Mouse (Mus musculus): ENCODE measurements at regions not wholly inside any gene's neighbourhood (a gene's known extent, or its start where the extent isn't known, plus 50 kb on each side); places are given as distances from the start of the nearest gene placed in this dataset.

DNA sequence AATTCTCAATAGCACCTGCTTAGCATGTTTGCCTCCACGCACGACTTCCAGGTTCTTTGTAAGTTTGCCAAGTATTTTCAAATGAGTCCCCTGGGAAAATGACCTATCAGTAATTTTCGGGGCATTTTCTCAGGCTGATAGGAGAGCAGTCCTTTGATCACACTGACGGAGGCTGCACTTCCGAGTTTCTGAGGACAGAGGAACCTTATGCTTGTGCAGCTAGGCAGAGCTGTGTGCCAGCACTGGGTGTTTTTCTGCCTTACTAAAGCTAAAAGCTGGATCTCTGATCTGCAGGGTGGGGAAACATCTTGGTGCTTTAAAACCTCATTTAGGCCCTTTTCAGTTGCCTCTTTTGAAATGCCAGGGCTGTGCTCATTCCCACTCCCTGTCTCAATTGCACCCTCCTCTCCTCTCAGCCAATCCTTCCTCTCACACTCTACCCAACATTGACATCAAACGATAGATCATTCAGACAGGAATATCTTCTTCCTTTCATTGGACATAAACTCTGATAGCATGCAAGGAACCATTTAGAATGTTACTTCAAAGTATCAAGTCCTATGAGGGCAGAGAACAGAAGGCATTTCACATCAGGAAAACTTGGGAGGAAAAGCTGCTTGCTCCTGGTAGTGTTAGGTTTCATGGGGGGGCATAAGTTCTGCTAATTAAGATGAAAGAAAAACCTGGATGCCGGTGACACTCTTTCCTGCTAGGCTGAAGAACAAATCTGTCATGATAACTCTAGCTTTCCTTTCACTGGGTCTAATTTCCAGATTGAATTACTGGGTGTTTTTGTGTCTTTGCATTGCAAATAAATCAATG lies 95.3 kb downstream of the Lurap1l start:
- no peak for DNase-seq (ENCODE audit: low spot score)

DNA sequence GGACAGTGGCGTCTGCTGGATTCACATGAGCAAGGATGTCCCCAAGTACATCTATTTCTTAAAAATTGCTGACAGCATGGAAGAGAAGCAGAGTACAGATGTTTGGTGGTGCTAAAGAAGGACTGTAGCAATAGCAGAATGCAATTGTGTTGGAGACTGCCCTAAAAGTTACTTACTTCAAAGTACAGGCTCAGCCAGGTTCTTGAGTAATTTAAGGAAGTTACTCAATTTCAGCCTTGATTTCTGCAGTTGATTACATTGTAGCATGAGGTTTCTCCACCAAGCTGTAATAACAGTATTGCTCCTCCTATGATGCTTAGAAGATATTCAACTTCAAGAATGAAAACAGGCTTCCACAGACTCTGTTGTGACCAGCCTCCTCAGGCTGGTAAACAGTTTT lies 96.1 kb downstream of the Lurap1l start:
- DNase-seq (ENCODE audit: low spot score), result no peak

DNA sequence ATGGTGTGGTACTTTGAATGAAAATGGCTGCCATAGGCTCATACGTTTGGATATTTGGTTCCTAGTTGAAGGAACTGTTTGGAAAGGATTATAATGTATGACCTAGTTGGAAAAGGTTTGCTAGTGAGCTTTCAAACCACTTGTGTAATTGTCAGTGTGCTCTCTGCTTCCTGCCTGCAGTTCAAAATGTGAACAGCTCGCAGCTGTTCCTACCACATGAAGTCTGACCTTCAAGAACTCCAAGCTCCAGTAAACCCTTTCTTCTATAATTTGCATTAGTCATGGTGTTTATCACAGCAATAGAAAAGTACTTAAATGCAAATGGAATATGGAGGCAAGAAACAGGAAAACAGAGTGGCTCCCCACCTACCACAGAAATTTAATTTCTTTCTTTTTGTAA lies 111.4 kb downstream of the Lurap1l start:
- DNase-seq (ENCODE audit: low spot score), result no peak

DNA sequence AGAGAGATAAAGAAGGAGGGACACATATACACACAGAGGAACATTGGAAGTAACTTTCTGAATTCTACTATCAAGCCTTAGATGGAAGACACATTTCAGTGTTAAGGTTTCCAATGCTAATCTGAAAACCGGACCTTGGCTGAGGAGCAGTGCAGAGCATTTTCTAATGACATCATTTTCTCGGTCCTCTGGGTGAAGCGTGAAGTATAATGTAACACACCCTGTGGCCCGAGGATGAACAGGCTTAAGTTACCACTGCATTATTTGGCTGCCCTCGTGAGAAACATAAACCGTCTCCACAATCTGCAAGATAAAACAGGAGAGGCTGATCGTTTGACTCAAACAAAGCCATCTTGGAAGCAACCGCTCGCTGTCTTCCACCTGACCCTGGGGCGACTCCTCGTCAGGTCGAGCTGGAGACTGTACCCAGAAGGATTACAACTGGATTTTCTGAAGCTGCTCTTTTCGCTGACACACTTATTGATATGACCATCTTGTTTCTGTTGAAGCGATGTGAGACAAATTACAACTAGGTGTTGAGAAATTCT lies 113.1 kb downstream of the Lurap1l start:
- DNase-seq (ENCODE audit: low spot score), result no peak

DNA sequence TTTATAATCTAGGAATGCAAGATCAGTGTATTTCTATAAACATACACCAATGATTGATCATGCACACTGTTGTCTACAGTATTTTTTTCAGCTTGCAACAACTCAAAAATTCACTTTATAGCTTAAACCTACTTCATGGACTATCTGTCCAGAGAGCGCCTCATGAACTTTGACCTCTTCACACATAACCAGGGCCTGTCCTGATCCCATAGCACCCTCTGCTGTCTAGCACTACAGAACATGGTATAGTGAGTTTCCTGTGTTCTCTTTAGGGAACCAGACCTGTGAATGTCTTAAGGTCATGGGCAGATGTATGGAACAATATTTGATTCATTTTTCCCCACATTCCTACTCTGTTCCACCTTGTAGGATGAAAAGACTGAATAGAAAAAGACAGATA lies 117.1 kb downstream of the Lurap1l start:
- no peak for DNase-seq (ENCODE audit: low spot score)

DNA sequence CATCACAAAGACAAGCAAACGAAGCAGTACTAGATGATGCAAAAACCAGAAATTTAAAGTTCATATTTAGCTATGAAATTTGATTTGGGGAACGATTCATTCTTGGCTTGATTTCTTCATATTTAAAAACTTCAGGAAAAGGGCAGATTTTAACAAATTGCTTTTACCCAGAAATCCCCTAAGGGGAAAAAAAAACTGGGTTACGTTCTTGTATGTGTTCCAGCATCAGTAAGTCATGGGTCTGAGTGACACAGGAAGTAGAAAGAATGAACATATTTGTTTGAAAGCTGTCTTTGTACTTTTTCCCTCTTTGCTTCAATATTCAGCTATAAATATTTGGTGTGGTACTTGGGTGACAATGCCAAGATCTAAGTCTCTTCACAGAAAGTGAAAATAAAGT lies 120.2 kb downstream of the Lurap1l start:
- no peak for DNase-seq (ENCODE audit: low spot score)

DNA sequence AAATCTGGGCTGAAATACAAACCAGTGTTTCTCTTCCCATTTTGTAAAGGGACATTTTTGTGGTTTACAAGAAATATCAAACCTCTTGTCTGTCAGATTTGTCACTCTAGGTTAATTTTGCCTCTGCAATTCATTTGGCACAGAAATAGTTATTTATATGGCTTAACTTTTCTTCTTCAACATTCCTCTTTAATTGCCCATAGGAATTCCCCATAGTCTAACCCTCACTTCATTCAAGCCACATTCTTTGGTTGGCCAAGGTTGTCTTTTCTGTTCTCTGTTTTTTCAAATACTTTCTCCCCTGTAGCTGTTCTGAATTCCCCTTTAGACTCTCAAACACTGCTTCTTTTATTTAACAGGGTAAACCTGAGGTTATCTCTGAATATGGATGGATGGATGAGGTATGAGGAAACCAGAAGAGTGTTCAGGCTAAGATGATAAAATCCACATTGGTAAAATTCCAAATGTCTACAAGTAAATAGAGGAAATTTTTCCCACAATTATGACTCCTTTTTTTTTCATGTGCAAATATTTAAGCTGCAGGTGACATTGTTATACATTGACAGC lies 127.0 kb downstream of the Lurap1l start:
- no peak for DNase-seq (ENCODE audit: low spot score)

DNA sequence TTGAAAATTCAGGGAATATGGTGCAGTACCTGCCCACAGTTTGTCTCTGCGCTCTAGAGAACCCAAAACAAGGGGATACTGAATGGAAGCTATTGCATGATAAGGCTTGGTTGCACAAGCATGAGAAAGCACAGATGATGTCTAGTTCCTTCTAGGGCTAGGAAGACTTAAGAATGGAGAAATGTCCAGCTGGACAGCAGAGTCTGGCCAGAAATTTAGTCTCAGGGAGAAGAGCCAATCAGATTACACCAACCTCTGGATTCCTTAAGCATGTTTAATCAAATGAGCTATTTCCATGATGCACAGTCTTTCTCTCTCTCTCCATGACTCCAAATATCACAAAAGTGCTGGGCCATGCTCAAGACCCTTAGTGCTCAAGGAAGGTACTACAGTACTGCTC lies 147.8 kb downstream of the Lurap1l start:
- no peak for DNase-seq (ENCODE audit: low spot score)

DNA sequence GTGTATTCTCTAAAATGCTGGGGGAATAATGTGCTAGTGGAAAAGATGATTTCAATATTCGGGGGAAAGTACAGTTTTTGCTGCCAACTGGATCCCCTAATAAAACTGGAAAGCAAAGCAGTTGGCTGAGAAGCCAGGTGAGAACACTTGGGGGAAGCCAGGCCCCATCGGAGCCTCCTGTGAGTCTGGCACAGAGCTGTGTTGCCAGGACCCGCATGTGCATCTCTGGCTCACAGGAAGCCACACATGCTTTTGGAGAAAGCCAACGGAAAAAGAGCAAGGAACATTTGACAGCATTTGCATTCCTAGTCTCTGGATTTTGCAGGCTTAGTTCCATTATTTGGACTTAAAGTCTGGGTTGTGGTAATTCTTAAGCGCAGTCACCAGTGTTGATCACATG lies 148.4 kb downstream of the Lurap1l start:
- no peak for DNase-seq (ENCODE audit: low spot score)

DNA sequence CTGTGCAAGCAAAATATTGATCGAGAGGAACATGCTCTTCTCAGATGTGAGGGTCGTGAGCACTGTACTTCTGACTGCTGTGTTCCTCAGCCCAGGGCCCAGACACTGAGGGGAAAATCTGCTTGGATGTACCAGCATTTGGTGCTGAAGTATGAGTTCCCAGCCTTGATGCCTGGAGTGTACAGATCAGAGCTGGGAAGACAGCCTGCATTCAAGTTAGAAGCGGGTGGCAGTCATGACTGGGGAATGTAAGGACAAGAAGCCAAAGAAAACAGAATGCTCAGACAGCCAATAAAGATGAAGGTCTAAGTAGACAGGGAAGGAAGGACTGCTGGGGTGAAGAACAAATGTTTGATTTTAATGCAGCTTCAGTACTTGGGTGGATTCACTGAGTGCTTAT lies 148.9 kb downstream of the Lurap1l start:
- DNase-seq (ENCODE audit: low spot score), result no peak

DNA sequence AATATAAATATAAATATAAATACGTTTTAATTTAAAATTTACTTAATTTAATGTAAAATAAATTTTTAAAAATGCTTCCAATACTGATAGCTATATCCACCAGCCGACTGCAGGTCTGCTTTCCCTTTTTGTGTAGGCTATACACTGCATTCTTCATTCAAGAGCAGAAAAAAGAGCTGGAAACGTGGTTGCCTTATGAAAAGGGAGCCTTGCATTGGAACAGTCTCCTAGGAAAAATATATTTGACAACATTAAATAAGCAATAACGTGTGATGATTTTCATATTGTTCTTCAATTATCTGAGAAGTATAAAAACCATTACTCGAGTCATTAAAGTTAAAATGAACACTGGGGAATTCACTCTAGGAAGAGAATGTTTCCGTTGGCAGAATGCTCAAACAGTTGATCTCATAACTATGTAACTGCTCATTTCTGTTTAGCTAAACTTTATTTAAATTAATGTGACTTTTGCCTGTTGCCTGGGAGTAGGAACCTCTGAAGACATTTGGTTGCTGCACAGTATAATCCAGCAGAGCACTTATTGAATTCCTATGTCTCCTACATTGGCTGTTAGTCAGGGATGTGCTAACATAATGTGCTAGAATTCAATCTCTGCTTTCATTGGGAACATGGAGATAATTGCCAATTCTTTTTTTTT lies 172.0 kb downstream of the Lurap1l start:
- no peak for DNase-seq (ENCODE audit: low spot score)

DNA sequence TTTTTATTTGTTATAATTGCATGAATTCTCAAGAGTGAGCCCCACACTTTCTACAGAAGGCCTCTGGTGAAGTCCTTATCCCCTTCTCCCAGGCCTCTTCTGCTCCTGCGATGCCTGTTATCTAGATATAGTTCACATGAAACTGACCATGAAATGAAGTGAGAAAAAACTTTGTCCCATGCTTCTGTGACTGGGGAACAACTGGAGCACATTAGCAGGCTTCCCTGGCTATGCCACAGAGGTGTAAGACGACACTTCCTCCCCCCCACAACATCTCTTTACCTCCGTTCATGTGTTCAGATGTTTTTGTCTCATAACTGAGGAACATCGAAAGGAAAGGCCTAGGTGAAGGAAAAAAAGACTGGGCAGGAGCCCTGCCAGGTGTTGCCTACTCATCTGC lies 174.7 kb downstream of the Lurap1l start:
- DNase-seq (ENCODE audit: low spot score), result no peak

DNA sequence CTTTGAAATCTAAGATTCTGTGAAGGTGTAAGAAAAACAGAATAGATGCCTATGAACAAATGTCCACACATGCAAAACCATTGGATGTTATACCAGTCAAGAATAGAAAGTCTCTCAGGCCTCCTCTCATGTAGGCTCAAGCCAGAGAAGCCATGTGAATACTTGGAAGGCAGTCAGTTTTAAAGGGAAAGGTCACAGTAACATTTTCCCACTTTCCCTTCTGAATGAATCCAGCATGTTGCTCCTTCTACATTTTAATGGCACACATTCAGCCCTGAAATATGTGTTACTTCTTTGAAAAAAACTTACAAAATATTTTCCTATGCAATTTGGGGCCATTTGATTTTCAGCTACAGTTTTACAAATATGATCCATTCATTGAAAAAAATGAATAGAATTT lies 186.1 kb downstream of the Lurap1l start:
- DNase-seq (ENCODE audit: low spot score), result no peak

DNA sequence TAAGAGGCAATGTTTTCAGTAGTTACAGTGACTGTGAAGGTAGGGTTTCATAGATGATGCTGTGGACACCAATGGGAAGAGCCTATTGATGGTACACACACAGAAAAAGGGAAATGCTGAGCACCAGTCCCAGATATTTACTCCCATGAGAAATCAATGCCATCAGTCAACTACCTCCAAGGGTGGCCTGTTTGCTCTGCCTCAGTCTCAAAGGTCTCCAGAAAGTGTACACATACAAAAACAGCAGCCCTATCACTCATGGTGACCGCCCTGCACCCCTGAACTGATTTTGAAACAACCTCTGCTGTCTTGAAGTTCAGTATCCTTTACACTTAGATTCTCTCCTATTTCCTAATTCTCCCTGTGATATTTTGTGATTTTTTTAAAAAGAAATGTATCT lies 187.2 kb downstream of the Lurap1l start:
- no peak for DNase-seq (ENCODE audit: low spot score)

DNA sequence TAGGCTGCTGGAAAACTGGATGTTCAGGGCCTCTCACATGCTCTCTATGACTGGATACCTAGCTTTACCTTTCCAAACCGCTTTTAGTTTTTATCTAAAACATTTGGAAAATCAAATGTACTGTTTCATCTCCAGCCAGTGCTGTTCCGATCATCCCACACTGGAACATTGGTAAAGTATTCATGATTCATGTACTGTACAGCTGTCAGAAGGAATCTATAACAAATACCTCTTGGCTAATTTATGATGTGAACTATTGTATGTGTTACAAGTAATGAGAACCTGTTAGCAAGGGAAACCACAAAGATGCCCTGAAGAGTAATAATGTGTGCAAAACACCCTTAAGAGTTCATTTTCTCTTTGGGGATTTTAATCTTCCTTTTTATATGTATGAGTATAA lies 190.6 kb downstream of the Lurap1l start:
- no peak for DNase-seq (ENCODE audit: low spot score)

DNA sequence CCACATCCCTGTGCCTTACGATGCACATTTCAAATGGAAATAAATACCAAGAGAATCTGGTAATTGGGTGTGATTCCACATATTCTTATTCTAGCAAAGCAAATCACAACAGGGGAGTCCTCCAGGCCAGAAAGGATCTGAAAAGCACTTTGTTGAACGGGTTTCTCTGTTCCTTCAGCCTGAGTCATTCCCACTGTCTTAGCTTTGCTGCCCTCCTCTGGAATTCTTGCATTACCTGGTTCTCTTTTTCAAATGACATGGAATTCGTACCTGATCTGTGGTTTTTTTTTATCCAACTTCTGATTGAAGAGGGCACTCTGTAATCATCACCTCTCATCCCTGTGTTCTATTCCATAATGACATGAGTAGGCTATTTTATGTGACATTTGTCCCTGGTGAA lies 200.9 kb downstream of the Lurap1l start:
- DNase-seq (ENCODE audit: low spot score), result no peak

DNA sequence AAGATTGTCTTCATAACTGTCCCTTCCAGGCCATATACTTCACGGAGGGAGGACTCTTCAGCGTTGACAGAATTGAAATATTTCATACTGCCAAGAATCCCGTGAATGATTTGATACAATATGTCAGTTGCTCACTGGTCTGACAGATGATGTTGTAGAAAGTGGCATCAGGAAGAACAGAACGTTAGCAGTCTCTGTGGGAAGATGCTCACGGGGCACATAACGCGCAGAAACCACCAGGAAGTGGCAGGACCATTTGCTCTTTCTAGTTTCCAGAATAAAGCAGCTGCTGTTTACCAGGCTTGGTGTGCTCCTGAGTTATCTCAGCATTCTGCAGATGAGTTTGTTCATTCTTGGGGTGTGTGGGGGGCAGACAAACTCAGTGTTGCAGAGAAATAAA lies 206.0 kb downstream of the Lurap1l start:
- no peak for DNase-seq (ENCODE audit: low spot score)

DNA sequence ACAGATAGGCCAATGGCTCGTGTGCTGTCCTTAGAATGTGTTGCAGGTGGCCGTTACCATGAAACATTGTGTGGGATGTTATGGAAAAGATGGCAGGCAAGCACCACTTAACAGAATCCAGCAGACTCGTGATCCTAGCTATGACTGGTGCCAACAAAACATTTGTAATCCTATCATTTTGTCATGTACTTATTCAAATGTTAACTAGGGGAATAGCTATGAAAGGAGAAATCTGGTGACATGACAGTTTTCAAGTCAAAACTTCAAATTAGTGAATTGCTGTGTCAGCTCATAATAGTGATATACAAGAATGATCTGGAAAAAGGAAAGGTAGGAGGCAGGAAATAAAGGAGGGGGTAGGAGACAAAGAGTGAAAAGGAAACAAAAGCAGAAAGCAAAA lies 213.7 kb downstream of the Lurap1l start:
- DNase-seq (ENCODE audit: low spot score), result no peak

DNA sequence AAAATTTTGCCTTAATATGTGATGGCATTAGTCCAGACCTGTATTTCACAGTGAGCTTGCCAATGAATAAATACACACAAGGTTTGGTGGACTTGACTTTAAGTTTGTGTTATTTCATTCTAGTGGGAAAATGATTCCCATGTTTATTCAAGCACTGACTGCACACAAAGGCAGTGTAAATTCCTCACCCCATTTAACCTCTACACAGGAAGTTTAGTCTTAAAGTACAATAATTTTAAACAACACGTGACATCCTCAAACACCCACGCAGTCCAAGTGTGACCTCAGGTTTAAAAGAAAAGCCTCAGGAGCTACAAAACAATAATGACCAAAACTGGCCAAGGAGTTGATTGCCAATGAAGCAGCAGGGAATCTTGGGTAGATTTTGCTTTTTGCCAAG lies 219.4 kb downstream of the Lurap1l start:
- no peak for DNase-seq (ENCODE audit: low spot score)

DNA sequence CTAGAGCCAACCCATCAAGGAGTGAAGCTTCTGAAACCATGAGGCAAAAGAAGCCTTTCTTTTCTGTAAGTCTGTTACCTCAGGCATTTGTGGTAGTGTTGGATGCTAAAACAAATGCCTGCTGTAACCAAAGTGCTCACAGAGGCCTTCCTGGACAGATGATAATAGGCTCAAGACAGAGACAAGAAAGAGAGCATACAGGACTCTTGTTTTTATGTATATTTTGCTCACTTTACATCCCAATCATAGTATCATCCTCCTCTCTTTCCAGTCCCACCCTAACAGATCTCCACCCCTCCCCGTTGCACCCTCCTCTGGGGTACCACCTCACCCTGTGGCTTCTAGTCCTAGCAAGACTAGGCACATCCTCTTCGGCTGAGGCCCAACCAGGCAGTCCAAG lies 262.7 kb downstream of the Lurap1l start:
- no peak for DNase-seq (ENCODE audit: low spot score)

DNA sequence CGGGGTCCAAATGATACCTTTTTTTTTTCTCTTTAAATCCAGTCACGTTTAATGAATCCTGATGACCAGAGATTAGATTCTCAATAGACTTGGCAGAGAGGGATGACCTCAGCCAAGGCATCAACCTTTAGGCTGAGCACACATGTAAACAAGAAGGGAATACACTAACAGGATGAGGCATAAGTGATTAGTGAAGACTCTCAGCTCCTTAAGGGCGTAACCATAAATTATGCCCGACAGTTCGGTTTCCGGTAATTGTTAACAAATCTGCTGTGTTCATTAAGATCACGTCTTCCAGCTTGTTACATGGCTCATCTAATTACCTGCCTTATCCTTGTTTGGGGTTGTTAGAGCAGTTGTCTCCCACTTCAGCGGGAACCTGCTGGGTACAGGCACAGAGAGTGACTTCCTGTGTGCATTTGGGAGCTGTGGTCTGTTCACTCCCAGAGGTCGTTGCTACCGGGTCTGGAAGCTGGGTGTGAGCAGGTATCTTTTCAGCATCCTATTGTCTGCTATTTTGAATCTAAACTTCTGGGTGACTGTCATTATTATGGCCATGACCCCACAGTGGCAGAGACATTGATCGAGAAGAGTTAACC lies 265.1 kb downstream of the Mpdz start:
- peak; percentile 43 for DNase-seq (ENCODE audit: low spot score)

DNA sequence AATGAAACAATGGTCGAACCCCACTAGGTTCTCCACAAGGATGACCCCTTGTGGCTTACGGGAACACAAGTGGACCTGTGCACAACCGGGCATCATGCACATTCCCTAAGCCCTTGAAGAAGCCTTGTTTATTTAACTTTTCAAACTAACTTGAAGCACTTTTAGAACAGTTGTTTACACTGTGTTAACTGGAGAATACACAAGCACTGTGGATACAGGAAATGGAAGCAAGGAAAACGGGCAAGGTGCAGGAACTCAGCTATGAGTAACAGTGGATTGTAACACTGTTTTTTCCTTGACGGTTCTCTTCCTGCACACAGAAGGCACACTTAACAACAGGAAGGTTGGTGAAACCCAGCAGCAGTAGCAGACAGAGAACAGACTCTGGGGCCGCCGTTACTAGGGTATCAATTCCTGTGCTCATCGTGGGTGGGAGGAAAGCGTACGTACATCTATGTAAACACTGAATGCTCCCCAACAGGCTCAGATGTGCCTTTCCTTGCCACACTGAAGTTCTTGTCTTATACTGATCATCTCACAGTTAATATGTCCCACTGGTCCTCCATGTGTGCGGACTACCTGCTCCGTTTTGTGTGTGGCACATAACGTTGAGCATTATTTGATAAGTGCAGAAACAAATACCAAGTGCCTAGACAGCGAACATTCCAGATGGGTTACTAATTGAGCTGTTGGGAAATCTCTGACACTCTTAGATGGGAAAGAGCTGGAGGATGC lies 264.4 kb downstream of the Mpdz start:
- peak; percentile 27 for DNase-seq (ENCODE audit: low spot score)
